Mouse (Mus musculus): ENCODE measurements around the gene Iqsec1. TPM values are rescaled to one million over a fixed set of nuclear protein-coding genes. Genes with fewer than 3 reads are reported as not detected.
A peak's percentile ranks its signal among the peaks of the same experiment; 100 is the strongest.

Iqsec1 gene
- total and polyA plus RNA-seq, 3 experiments, result 2.0 to 48.2 (median 39.2) TPM

GRCm38 (mm10) chr6:90740348-90741055 lies 248.0 kb downstream of the Iqsec1 start:
- DNase-seq (ENCODE audit: low spot score) (no peak), ATAC-seq (ENCODE audit: extremely low read depth, insufficient number of reproducible peaks, low FRiP score, poor library complexity, severe bottlenecking) (no peak)
- TF ChIP-seq POLR2AphosphoS5 (IDR thresholded peaks at IDR 0.05; ENCODE audit: insufficient replicate concordance, low read depth, low read length) (no peak), CTCF (IDR thresholded peaks at IDR 0.05; ENCODE audit: low read depth, low read length) (no peak), GATA2 (IDR thresholded peaks at IDR 0.05; ENCODE audit: borderline replicate concordance, low read depth, low read length) (no peak), GATA1 (IDR thresholded peaks at IDR 0.05; ENCODE audit: borderline replicate concordance, low read length) (no peak), TAL1 (conservative IDR thresholded peaks at IDR 0.05; ENCODE audit: low read depth, low read length) (no peak)
- Histone ChIP-seq H3K4me3 (ENCODE audit: low read depth, low read length) (no peak overlapping the region), H3K4me1 (ENCODE audit: insufficient read depth, low read depth, low read length) (peaks cover 9% of the 10 kb centered on the region), H3K36me3 (replicated peaks) (no peaks in the 10 kb centered on the region), H3K27me3 (ENCODE audit: insufficient read depth, low read length) (peaks cover 49% of the 10 kb centered on the region), H3K9me3 (replicated peaks) (no peaks in the 10 kb centered on the region)

DNA sequence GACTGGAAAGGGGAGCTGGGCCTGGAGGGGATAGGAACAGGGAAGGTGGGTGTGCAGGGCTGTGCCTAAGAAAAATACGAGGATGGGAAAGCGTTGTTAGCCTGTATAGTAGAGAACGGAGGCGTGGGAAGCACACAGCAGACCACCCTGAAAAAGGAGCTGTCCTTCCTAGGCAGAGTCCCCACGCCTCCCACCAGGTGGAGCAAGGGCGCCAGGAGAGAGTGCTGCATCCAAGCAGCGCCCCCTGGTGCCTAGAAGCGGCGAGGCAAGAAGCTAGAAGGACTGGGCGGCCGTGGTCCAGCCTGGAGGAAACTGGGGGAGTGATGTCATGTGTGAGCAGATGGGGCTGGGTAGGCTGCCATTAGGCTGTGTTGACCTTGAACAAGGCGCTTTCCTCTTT lies 251.1 kb downstream of the Iqsec1 start:
- H3K36me3 ChIP-seq (replicated peaks), result no peaks in the 10 kb centered on the region
- peak; percentile 97 for TF ChIP-seq CTCF (IDR thresholded peaks at IDR 0.05; ENCODE audit: low read depth, low read length)
- TF ChIP-seq GATA1 (IDR thresholded peaks at IDR 0.05; ENCODE audit: borderline replicate concordance, low read length), result no peak
- H3K4me1 ChIP-seq (ENCODE audit: insufficient read depth, low read depth, low read length), result peaks cover 9% of the 10 kb centered on the region

DNA sequence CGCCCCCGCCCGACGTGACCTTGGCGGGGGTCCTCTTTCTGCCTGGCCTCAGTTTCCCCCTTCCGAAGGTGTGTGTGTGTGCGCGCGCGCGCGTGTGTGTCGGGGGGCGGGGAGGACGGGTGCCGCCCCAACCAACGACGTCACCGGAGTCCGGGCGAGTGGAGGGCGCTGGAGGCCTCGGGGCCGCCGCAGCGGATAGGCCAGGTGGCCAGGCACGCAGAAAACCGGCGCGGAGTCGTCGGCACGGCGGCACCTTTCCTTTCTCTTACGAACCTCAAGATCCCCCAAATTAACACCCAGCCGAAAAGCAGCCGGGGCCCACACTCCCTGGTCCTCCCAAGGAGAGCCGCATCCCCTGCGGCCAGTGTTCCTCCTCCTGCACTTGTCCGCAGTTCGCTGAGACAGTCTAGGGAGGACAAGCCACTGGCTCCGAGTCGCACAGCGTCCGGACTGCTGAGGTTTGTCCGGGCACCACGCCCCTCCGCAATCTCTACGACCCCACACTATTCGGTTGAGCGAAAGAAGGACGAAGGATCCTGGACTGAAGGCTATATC lies 251.7 kb downstream of the Iqsec1 start:
- H3K27me3 ChIP-seq (ENCODE audit: insufficient read depth, low read length), result peaks cover 60% of the 10 kb centered on the region
- H3K36me3 ChIP-seq (replicated peaks), result no peaks in the 10 kb centered on the region
- H3K4me1 ChIP-seq (ENCODE audit: insufficient read depth, low read depth, low read length), result peaks cover 9% of the 10 kb centered on the region
- no peaks in the 10 kb centered on the region for H3K9me3 ChIP-seq (replicated peaks)
- DNase-seq (ENCODE audit: low spot score) (no peak), ATAC-seq (ENCODE audit: extremely low read depth, insufficient number of reproducible peaks, low FRiP score, poor library complexity, severe bottlenecking) (no peak)
- TF ChIP-seq GATA2 (IDR thresholded peaks at IDR 0.05; ENCODE audit: borderline replicate concordance, low read depth, low read length), result no peak
- no peak for TF ChIP-seq TAL1 (conservative IDR thresholded peaks at IDR 0.05; ENCODE audit: low read depth, low read length)
- TF ChIP-seq CTCF (IDR thresholded peaks at IDR 0.05; ENCODE audit: low read depth, low read length), result no peak
- no peak for TF ChIP-seq POLR2AphosphoS5 (IDR thresholded peaks at IDR 0.05; ENCODE audit: insufficient replicate concordance, low read depth, low read length)
- TF ChIP-seq GATA1 (IDR thresholded peaks at IDR 0.05; ENCODE audit: borderline replicate concordance, low read length), result no peak
- H3K4me3 ChIP-seq (ENCODE audit: low read depth, low read length), result peak overlapping the region; percentile 44; the same call in 1 of the 2 replicates

More for the DNA sequence above, 251.1 kb downstream of the Iqsec1 start:
- no peak overlapping the region for H3K4me3 ChIP-seq (ENCODE audit: low read depth, low read length)
- H3K9me3 ChIP-seq (replicated peaks), result no peaks in the 10 kb centered on the region
- ATAC-seq (ENCODE audit: extremely low read depth, insufficient number of reproducible peaks, low FRiP score, poor library complexity, severe bottlenecking), result peak; percentile 83
- H3K27me3 ChIP-seq (ENCODE audit: insufficient read depth, low read length), result peaks cover 59% of the 10 kb centered on the region
- peak; percentile 80 for DNase-seq (ENCODE audit: low spot score)

DNA sequence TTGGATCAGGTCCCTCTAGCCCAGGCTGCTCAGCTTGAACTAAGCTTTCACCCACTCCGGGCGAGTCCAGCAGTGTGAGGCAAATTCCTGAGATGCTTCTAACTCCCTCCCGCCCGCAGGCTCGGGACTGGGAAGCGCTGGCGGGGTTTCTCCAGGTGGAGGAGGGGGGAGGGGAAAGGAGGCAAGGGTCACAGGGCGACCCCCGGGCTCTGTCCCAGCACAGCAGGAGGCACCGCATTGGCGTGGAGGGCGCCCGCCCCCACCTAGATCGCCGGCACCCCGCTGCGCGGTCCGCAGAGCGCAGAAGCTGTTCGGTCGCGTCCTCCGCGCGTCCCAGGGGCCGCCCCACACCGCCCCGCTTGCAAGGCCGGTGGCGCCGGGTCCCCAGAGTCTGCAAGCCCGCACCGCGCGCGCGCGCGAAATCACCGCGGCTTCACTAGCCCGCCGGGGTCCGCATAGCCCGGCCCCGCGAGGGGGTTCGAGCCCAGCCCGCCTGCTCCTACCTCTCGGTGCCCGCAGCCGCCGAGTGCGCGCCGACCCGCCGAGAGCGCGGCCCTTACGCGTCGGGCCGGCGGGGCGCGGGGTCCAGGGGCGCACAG lies 252.3 kb downstream of the Iqsec1 start:
- H3K36me3 ChIP-seq (replicated peaks), result no peaks in the 10 kb centered on the region

GRCm38 (mm10) chr6:90735396-90736036 lies 253.0 kb downstream of the Iqsec1 start:
- Histone ChIP-seq H3K4me1 (ENCODE audit: insufficient read depth, low read depth, low read length) (peaks cover 9% of the 10 kb centered on the region), H3K27me3 (ENCODE audit: insufficient read depth, low read length) (peaks cover 59% of the 10 kb centered on the region), H3K4me3 (ENCODE audit: low read depth, low read length) (no peak overlapping the region), H3K36me3 (replicated peaks) (no peaks in the 10 kb centered on the region), H3K9me3 (replicated peaks) (no peaks in the 10 kb centered on the region)
- ATAC-seq (ENCODE audit: extremely low read depth, insufficient number of reproducible peaks, low FRiP score, poor library complexity, severe bottlenecking) (no peak), DNase-seq (ENCODE audit: low spot score) (no peak)
- TF ChIP-seq TAL1 (conservative IDR thresholded peaks at IDR 0.05; ENCODE audit: low read depth, low read length) (no peak), GATA2 (IDR thresholded peaks at IDR 0.05; ENCODE audit: borderline replicate concordance, low read depth, low read length) (no peak), GATA1 (IDR thresholded peaks at IDR 0.05; ENCODE audit: borderline replicate concordance, low read length) (no peak), CTCF (IDR thresholded peaks at IDR 0.05; ENCODE audit: low read depth, low read length) (no peak), POLR2AphosphoS5 (IDR thresholded peaks at IDR 0.05; ENCODE audit: insufficient replicate concordance, low read depth, low read length) (no peak)

More for the DNA sequence above, 252.3 kb downstream of the Iqsec1 start:
- DNase-seq (ENCODE audit: low spot score) (no peak), ATAC-seq (ENCODE audit: extremely low read depth, insufficient number of reproducible peaks, low FRiP score, poor library complexity, severe bottlenecking) (no peak)
- TF ChIP-seq TAL1 (conservative IDR thresholded peaks at IDR 0.05; ENCODE audit: low read depth, low read length), result no peak
- no peak for TF ChIP-seq CTCF (IDR thresholded peaks at IDR 0.05; ENCODE audit: low read depth, low read length)
- TF ChIP-seq GATA1 (IDR thresholded peaks at IDR 0.05; ENCODE audit: borderline replicate concordance, low read length), result no peak
- TF ChIP-seq GATA2 (IDR thresholded peaks at IDR 0.05; ENCODE audit: borderline replicate concordance, low read depth, low read length), result no peak
- TF ChIP-seq POLR2AphosphoS5 (IDR thresholded peaks at IDR 0.05; ENCODE audit: insufficient replicate concordance, low read depth, low read length), result no peak
- H3K9me3 ChIP-seq (replicated peaks), result no peaks in the 10 kb centered on the region
- peaks cover 9% of the 10 kb centered on the region for H3K4me1 ChIP-seq (ENCODE audit: insufficient read depth, low read depth, low read length)
- peak overlapping the region; percentile 44; the same call in 1 of the 2 replicates for H3K4me3 ChIP-seq (ENCODE audit: low read depth, low read length)
- H3K27me3 ChIP-seq (ENCODE audit: insufficient read depth, low read length), result peaks cover 61% of the 10 kb centered on the region

DNA sequence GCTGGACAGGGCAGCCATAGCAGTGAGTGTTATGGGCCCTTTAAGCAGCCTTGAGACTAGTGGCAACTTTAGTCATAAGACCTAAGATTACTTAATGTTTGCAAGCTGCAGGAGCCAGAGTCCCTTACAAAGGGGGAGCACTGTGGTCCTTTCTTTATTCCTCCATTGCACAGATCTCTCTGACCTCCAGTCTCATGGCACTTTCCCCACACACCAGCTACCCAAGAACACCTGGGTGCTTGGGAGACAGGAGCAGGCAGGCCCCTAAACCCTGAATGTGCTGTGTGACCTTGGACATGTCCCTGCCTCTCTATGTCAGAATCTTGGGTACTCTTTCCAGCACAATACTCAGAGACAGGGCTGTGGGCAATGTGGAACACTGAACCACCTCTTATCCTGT lies 253.7 kb downstream of the Iqsec1 start:
- H3K4me1 ChIP-seq (ENCODE audit: insufficient read depth, low read depth, low read length), result peaks cover 9% of the 10 kb centered on the region
- no peak for ATAC-seq (ENCODE audit: extremely low read depth, insufficient number of reproducible peaks, low FRiP score, poor library complexity, severe bottlenecking)
- no peaks in the 10 kb centered on the region for H3K9me3 ChIP-seq (replicated peaks)
- no peaks in the 10 kb centered on the region for H3K36me3 ChIP-seq (replicated peaks)
- no peak overlapping the region for H3K4me3 ChIP-seq (ENCODE audit: low read depth, low read length)
- no peak for TF ChIP-seq POLR2AphosphoS5 (IDR thresholded peaks at IDR 0.05; ENCODE audit: insufficient replicate concordance, low read depth, low read length)
- no peak for TF ChIP-seq CTCF (IDR thresholded peaks at IDR 0.05; ENCODE audit: low read depth, low read length)
- no peak for TF ChIP-seq GATA1 (IDR thresholded peaks at IDR 0.05; ENCODE audit: borderline replicate concordance, low read length)
- no peak for TF ChIP-seq TAL1 (conservative IDR thresholded peaks at IDR 0.05; ENCODE audit: low read depth, low read length)
- TF ChIP-seq GATA2 (IDR thresholded peaks at IDR 0.05; ENCODE audit: borderline replicate concordance, low read depth, low read length), result no peak
- peaks cover 57% of the 10 kb centered on the region for H3K27me3 ChIP-seq (ENCODE audit: insufficient read depth, low read length)
- DNase-seq (ENCODE audit: low spot score), result no peak
